Mouse (Mus musculus) frontal cortex, adult 2 months (tissue): Measurements from ENCODE around the gene Tut1. TPM values are rescaled to one million over a fixed set of nuclear protein-coding genes. Genes with fewer than 3 reads are reported as not detected.

Experiments used
- DNase-seq, 2 experiments: peaks; one replicate each; pipeline ENCODE4 v3.0.0; 2022; ENCODE audit warnings: low spot score in 1 of 2; ENCODE audit errors: extremely low spot score in 1 of 2
- polyA plus RNA-seq: library from polyadenylated mRNA; depleted of rRNA; stranded (reverse); fragments of >200 nt; gene quantifications from 2 replicates; pipeline ENCODE4 v1.2.3, GENCODE M21; 2012; rRNA removed

Gene Tut1
- polyA plus RNA-seq, result 19.6 and 20.5 TPM in 2 replicates

GRCm38 (mm10) chr19:8953135-8954039, at the start of gene Tut1:
Tut1 (plus strand) TSS chr19:8953847.
- peak; percentile 93 to 98 for DNase-seq

- DNase-seq, result no peak
Observed at GRCm38 (mm10) chr19:8908531-8908930, 45.1 kb upstream of the Tut1 start.

- DNase-seq, result peak in 1 of 2 experiments; percentile 60
Observed at GRCm38 (mm10) chr19:8911810-8912209, 41.8 kb upstream of the Tut1 start.

GRCm38 (mm10) chr19:8914212-8914611, 39.4 kb upstream of the Tut1 start:
- peak in 1 of 2 experiments; percentile 42 for DNase-seq

- DNase-seq, result no peak
Observed at GRCm38 (mm10) chr19:8919000-8919399, 34.6 kb upstream of the Tut1 start.

GRCm38 (mm10) chr19:8919684-8920072, 34.0 kb upstream of the Tut1 start:
- DNase-seq, result no peak

GRCm38 (mm10) chr19:8920073-8920736, 33.4 kb upstream of the Tut1 start, which contains the start of gene B3gat3:
B3gat3 (plus strand) TSS chr19:8920374.
- peak; percentile 91 to 95 for DNase-seq

- no peak for DNase-seq
Observed at GRCm38 (mm10) chr19:8920836-8921291, 32.8 kb upstream of the Tut1 start.

- DNase-seq, result no peak
Observed at GRCm38 (mm10) chr19:8921741-8922140, 31.9 kb upstream of the Tut1 start.

- no peak for DNase-seq
Observed at GRCm38 (mm10) chr19:8926766-8927165, 26.9 kb upstream of the Tut1 start.

- DNase-seq, result no peak
Observed at GRCm38 (mm10) chr19:8927891-8928525, 25.6 kb upstream of the Tut1 start.

- DNase-seq, result no peak
Observed at GRCm38 (mm10) chr19:8928689-8929223, 24.9 kb upstream of the Tut1 start.

GRCm38 (mm10) chr19:8929224-8930088, 24.2 kb upstream of the Tut1 start, which contains the start of the genes Rom1 and Eml3:
Rom1 (minus strand) TSS chr19:8929356.
Eml3 (plus strand) TSS chr19:8929552.
- DNase-seq, result no peak

GRCm38 (mm10) chr19:8930117-8930516, 23.5 kb upstream of the Tut1 start:
- no peak for DNase-seq

GRCm38 (mm10) chr19:8930771-8931170, 22.9 kb upstream of the Tut1 start:
- DNase-seq, result no peak

GRCm38 (mm10) chr19:8936736-8937135, 16.9 kb upstream of the Tut1 start:
- no peak for DNase-seq

GRCm38 (mm10) chr19:8940526-8941133, 13.0 kb upstream of the Tut1 start:
- DNase-seq, result no peak

GRCm38 (mm10) chr19:8941136-8941514, 12.5 kb upstream of the Tut1 start:
- no peak for DNase-seq

- peak; percentile 85 to 95 for DNase-seq
Observed at GRCm38 (mm10) chr19:8941515-8942217, 12.0 kb upstream of the Tut1 start, which contains the start of gene Mta2. Mta2 (plus strand) TSS chr19:8941875.
